Mouse (Mus musculus) forebrain, embryonic 15.5 days (tissue): ENCODE data around the gene Olfr1150-ps1. TPM values are rescaled to one million over a fixed set of nuclear protein-coding genes. Genes with fewer than 3 reads are reported as not detected.

Experiments used
- ATAC-seq: fragments of 200-750 bp; cut with Nextera tagmentation; replicated peaks from 2 replicates; pipeline ENCODE4 v1.8.0; 2017; ENCODE audit warnings: mild to moderate bottlenecking, moderate TSS enrichment, moderate library complexity
- H3K27ac ChIP-seq: fragments of 300-500 bp; sonication (generic); replicated peaks from 2 replicates; pipeline ENCODE4 v1.5.1; 2015; ENCODE audit warnings: mild to moderate bottlenecking, inconsistent platforms
- H3K27me3 ChIP-seq: fragments of 300-500 bp; sonication (generic); 2 replicates; pipeline ENCODE4 v1.6.1; 2015; ENCODE audit warnings: inconsistent platforms
- H3K36me3 ChIP-seq: fragments of 300-500 bp; sonication (generic); 2 replicates; pipeline ENCODE4 v1.6.1; 2015; ENCODE audit warnings: mild to moderate bottlenecking, inconsistent platforms
- H3K4me1 ChIP-seq: fragments of 300-500 bp; sonication (generic); 2 replicates; pipeline ENCODE4 v1.6.1; 2015; ENCODE audit warnings: inconsistent platforms
- H3K4me2 ChIP-seq: fragments of 300-500 bp; sonication (generic); replicated peaks from 2 replicates; pipeline ENCODE4 v1.6.1; 2015; ENCODE audit warnings: mild to moderate bottlenecking, inconsistent platforms
- H3K4me3 ChIP-seq: fragments of 300-500 bp; sonication (generic); 2 replicates; pipeline ENCODE4 v1.5.1; 2015; ENCODE audit warnings: mild to moderate bottlenecking, inconsistent platforms
- H3K9ac ChIP-seq: fragments of 300-500 bp; sonication (generic); replicated peaks from 2 replicates; pipeline ENCODE4 v1.6.1; 2015; ENCODE audit warnings: mild to moderate bottlenecking, inconsistent platforms
- H3K9me3 ChIP-seq: fragments of 300-500 bp; sonication (generic); 2 replicates; pipeline ENCODE4 v1.6.1; 2016; ENCODE audit warnings: inconsistent platforms
- WGBS: fragments of 180-500 bp; shearing (Covaris S2); methylation state at CpG from one replicate; pipeline ENCODE4 v1.1.7; 2015; ENCODE audit warnings: mixed read lengths; 5-methylcytosine and 5-hydroxymethylcytosine counted together
- polyA plus RNA-seq: library from polyadenylated mRNA; unstranded; fragments of >200 nt; fragmentation: Nextera tagmentation; extraction: Ambion mirVana; gene quantifications from 2 replicates; pipeline ENCODE4 v1.2.1, GENCODE M21; 2015

Olfr1150-ps1 gene
- not detected in 2 replicates for polyA plus RNA-seq

- Histone ChIP-seq H3K4me1 (no peaks in the 10 kb centered on the region), H3K36me3 (no peaks in the 10 kb centered on the region), H3K9ac (no peak within 1 kb of the TSS), H3K27ac (no peak within 1 kb of the TSS), H3K4me2 (no peak within 1 kb of the TSS), H3K27me3 (no peaks in the 10 kb centered on the region), H3K4me3 (no peak within 1 kb of the TSS), H3K9me3 (no peaks in the 10 kb centered on the region)
- 75% methylated on average over 1 of the region's 1 CpGs for WGBS
- no peak for ATAC-seq
These were observed at the start of gene Olfr1150-ps1 for GRCm38 (mm10) chr2:87843693-87844092. Olfr1150-ps1 (plus strand) TSS chr2:87843993.

- Histone ChIP-seq H3K27me3 (no peaks in the 10 kb centered on the region), H3K27ac (no peak within 1 kb of the TSS), H3K4me3 (no peak within 1 kb of the TSS), H3K4me2 (no peak within 1 kb of the TSS), H3K9me3 (no peaks in the 10 kb centered on the region), H3K36me3 (no peaks in the 10 kb centered on the region), H3K4me1 (no peaks in the 10 kb centered on the region), H3K9ac (no peak within 1 kb of the TSS)
- no peak for ATAC-seq
These were observed 43.5 kb upstream of the Olfr1150-ps1 start, which contains the start of gene Olfr1143 for GRCm38 (mm10) chr2:87800292-87800691. Olfr1143 (plus strand) TSS chr2:87800592.

GRCm38 (mm10) chr2:87809522-87809921 is 34.3 kb upstream of the Olfr1150-ps1 start, which contains the start of gene Olfr1145:
Olfr1145 (plus strand) TSS chr2:87809822.
- no peak within 1 kb of the TSS for H3K27ac ChIP-seq
- H3K4me3 ChIP-seq, result no peak within 1 kb of the TSS
- H3K4me2 ChIP-seq, result no peak within 1 kb of the TSS
- H3K9me3 ChIP-seq, result no peaks in the 10 kb centered on the region
- H3K9ac ChIP-seq, result no peak within 1 kb of the TSS
- no peaks in the 10 kb centered on the region for H3K4me1 ChIP-seq
- ATAC-seq, result no peak
- H3K36me3 ChIP-seq, result no peaks in the 10 kb centered on the region
- WGBS, result 72% methylated on average over 1 of the region's 1 CpGs
- H3K27me3 ChIP-seq, result no peaks in the 10 kb centered on the region

DNA sequence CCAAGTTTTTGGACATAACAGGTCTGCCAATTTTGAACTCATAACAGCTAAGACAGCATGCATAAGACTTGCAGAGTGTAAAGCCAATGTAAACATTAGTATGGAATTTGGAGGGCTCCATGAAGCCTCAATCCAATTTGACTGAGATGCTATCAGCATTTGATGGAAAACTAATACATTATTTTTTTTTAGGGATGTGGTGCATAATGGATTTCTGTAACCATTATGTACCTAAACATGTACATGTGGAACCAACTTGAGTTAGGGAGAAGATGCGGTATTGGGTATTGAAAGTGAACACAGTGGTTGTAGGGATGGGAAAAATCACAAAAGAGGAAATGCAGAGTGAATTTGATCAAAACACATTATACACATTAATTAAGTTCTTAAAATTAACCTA is 13.6 kb upstream of the Olfr1150-ps1 start, which contains the start of gene Olfr1148:
Olfr1148 (plus strand) TSS at position 301 of the 400 bp plus-strand sequence.
- Histone ChIP-seq H3K27me3 (no peaks in the 10 kb centered on the region), H3K9me3 (no peaks in the 10 kb centered on the region), H3K36me3 (no peaks in the 10 kb centered on the region), H3K9ac (no peak within 1 kb of the TSS), H3K4me1 (no peaks in the 10 kb centered on the region), H3K4me2 (no peak within 1 kb of the TSS), H3K27ac (no peak within 1 kb of the TSS), H3K4me3 (no peak within 1 kb of the TSS)
- ATAC-seq, result no peak
- 91% methylated on average over 1 of the region's 1 CpGs for WGBS

DNA sequence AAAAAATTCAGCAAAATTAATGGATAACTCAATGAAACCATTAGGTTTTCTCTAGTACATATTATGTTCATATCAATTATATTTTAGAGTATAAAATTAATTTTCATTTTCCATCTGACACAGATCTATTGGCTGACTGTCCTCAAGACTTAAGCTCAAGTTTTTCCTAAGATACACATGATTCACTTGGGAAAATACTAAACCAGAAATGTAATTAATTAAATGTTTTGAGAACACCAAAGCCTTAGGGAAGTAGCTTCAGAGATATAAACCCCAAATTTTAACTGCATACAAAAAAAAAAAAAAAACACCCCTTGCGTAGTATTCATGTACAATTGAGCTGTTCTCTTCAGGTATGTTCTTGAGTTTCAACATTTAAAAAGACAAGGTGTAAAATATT is 11.8 kb downstream of the Olfr1150-ps1 start, which contains the start of gene Olfr1151:
Olfr1151 (plus strand) TSS at position 301 of the 400 bp plus-strand sequence.
- 86% methylated on average over 1 of the region's 1 CpGs for WGBS
- no peak within 1 kb of the TSS for H3K4me2 ChIP-seq
- H3K9me3 ChIP-seq, result no peaks in the 10 kb centered on the region
- no peak for ATAC-seq
- no peak within 1 kb of the TSS for H3K4me3 ChIP-seq
- no peaks in the 10 kb centered on the region for H3K4me1 ChIP-seq
- no peak within 1 kb of the TSS for H3K27ac ChIP-seq
- H3K27me3 ChIP-seq, result no peaks in the 10 kb centered on the region
- no peaks in the 10 kb centered on the region for H3K36me3 ChIP-seq
- no peak within 1 kb of the TSS for H3K9ac ChIP-seq

DNA sequence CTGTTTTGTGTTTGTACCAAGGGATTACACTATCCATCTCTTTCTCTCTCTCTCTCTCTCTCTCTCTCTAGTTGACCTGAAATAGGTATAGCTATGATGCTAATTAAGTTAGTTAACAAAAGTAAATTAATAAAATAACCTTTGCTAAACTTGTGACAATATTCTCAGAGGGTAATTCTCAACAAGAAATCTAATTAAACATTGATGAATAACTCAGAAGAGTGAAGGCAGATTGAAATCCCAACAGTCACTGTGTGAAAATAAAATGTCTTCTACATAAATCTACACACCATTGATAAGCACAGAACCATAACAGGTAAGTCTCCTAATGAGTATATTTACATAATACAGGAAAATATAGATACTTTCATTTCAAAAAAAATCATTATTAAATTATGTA is 22.4 kb downstream of the Olfr1150-ps1 start, which contains the start of gene Olfr1152:
Olfr1152 (plus strand) TSS at position 301 of the 400 bp plus-strand sequence.
- ATAC-seq, result no peak
- H3K4me3 ChIP-seq, result no peak within 1 kb of the TSS
- H3K9me3 ChIP-seq, result no peaks in the 10 kb centered on the region
- no peak within 1 kb of the TSS for H3K4me2 ChIP-seq
- no peaks in the 10 kb centered on the region for H3K36me3 ChIP-seq
- no peaks in the 10 kb centered on the region for H3K27me3 ChIP-seq
- no peak within 1 kb of the TSS for H3K27ac ChIP-seq
- no peak within 1 kb of the TSS for H3K9ac ChIP-seq
- no peaks in the 10 kb centered on the region for H3K4me1 ChIP-seq

GRCm38 (mm10) chr2:87894662-87895061 is 50.9 kb downstream of the Olfr1150-ps1 start, which contains the start of gene Olfr1153:
Olfr1153 (plus strand) TSS chr2:87894962.
- no peak for ATAC-seq
- Histone ChIP-seq H3K36me3 (no peaks in the 10 kb centered on the region), H3K9ac (no peak within 1 kb of the TSS), H3K4me1 (no peaks in the 10 kb centered on the region), H3K9me3 (no peaks in the 10 kb centered on the region), H3K27me3 (no peaks in the 10 kb centered on the region), H3K4me3 (no peak within 1 kb of the TSS), H3K4me2 (no peak within 1 kb of the TSS), H3K27ac (no peak within 1 kb of the TSS)
- WGBS, result 76% methylated on average over 1 of the region's 1 CpGs

Other genes with a start within 250 kb of the Olfr1150-ps1 start
- gene Olfr1130, start 237.8 kb upstream of the Olfr1150-ps1 start, polyA plus RNA-seq, result not detected in 2 replicates
- not detected in 2 replicates for gene Olfr1131, start 216.9 kb upstream of the Olfr1150-ps1 start, polyA plus RNA-seq
- gene Olfr1132, start 206.5 kb upstream of the Olfr1150-ps1 start, polyA plus RNA-seq, result not detected in 2 replicates
- not detected in 2 replicates for gene Olfr1133, start 196.6 kb upstream of the Olfr1150-ps1 start, polyA plus RNA-seq
- gene Olfr1134, start 185.5 kb upstream of the Olfr1150-ps1 start, polyA plus RNA-seq, result not detected in 2 replicates
- gene Olfr1135, start 170.3 kb upstream of the Olfr1150-ps1 start, polyA plus RNA-seq, result not detected in 2 replicates
- gene Olfr1136, start 150.0 kb upstream of the Olfr1150-ps1 start, polyA plus RNA-seq, result not detected in 2 replicates
- gene Olfr1137, start 130.8 kb upstream of the Olfr1150-ps1 start, polyA plus RNA-seq, result not detected in 2 replicates
- not detected in 2 replicates for gene Olfr1138, start 104.0 kb upstream of the Olfr1150-ps1 start, polyA plus RNA-seq
- not detected in 2 replicates for gene Olfr1140, start 100.2 kb upstream of the Olfr1150-ps1 start, polyA plus RNA-seq
- not detected in 2 replicates for gene Olfr1141, start 90.0 kb upstream of the Olfr1150-ps1 start, polyA plus RNA-seq
- gene Olfr152, start 64.5 kb upstream of the Olfr1150-ps1 start, polyA plus RNA-seq, result not detected in 2 replicates
- gene Olfr1143, start 43.4 kb upstream of the Olfr1150-ps1 start, polyA plus RNA-seq, result not detected in 2 replicates
- not detected in 2 replicates for gene Olfr1145, start 34.2 kb upstream of the Olfr1150-ps1 start, polyA plus RNA-seq
- not detected in 2 replicates for gene Olfr1148, start 13.5 kb upstream of the Olfr1150-ps1 start, polyA plus RNA-seq
- gene Olfr1151, start 11.9 kb downstream of the Olfr1150-ps1 start, polyA plus RNA-seq, result not detected in 2 replicates
- gene Olfr1152, start 22.5 kb downstream of the Olfr1150-ps1 start, polyA plus RNA-seq, result not detected in 2 replicates
- not detected in 2 replicates for gene Olfr1153, start 51.0 kb downstream of the Olfr1150-ps1 start, polyA plus RNA-seq
- not detected in 2 replicates for gene Olfr1154, start 61.2 kb downstream of the Olfr1150-ps1 start, polyA plus RNA-seq
- gene Olfr1155, start 101.1 kb downstream of the Olfr1150-ps1 start, polyA plus RNA-seq, result not detected in 2 replicates
- gene Olfr1156, start 109.1 kb downstream of the Olfr1150-ps1 start, polyA plus RNA-seq, result not detected in 2 replicates
- not detected in 2 replicates for gene Olfr1157, start 124.3 kb downstream of the Olfr1150-ps1 start, polyA plus RNA-seq
- gene Olfr74, start 130.7 kb downstream of the Olfr1150-ps1 start, polyA plus RNA-seq, result not detected in 2 replicates
- not detected in 2 replicates for gene Olfr1158, start 146.1 kb downstream of the Olfr1150-ps1 start, polyA plus RNA-seq
- gene Olfr1160, start 164.3 kb downstream of the Olfr1150-ps1 start, polyA plus RNA-seq, result not detected in 2 replicates
- not detected in 2 replicates for gene Olfr1161, start 178.8 kb downstream of the Olfr1150-ps1 start, polyA plus RNA-seq
- not detected in 2 replicates for gene Olfr73, start 193.7 kb downstream of the Olfr1150-ps1 start, polyA plus RNA-seq
- gene Olfr1162, start 207.1 kb downstream of the Olfr1150-ps1 start, polyA plus RNA-seq, result not detected in 2 replicates
- gene Olfr1163, start 227.8 kb downstream of the Olfr1150-ps1 start, polyA plus RNA-seq, result not detected in 2 replicates
- not detected in 2 replicates for gene Olfr1164, start 250.0 kb downstream of the Olfr1150-ps1 start, polyA plus RNA-seq